Comparison of ENCODE assay signal across 15 mouse cellular contexts in genomic region chr11:68203658-68204315, GRCm38 (mm10).
DNase-seq lines count a peak whose midpoint lies in the region; ATAC-seq lines count a peak whose summit lies in the region.
"Had no signal": no experiment of that assay in that cellular context is flagged by ENCODE, and none has a peak within 500 bp of the region (broad histone marks: within the 10 kb centered on the region; RNA-seq: fewer than 3 reads in every experiment).

No protein-coding gene starts in this region.

- no peaks in the 10 kb centered on the region for H3K27me3 ChIP-seq in heart, embryonic 11.5 days (ENCODE audit: control insufficient read depth, insufficient read depth, low read length)
- peaks cover 13% of the 10 kb centered on the region for H3K27me3 ChIP-seq in midbrain, embryonic 10.5 days (ENCODE audit: low read depth, poor library complexity, severe bottlenecking)
- H3K27me3 ChIP-seq in midbrain, embryonic 11.5 days (ENCODE audit: control insufficient read depth, insufficient read depth, low read length) = no peaks in the 10 kb centered on the region
- no peaks in the 10 kb centered on the region for H3K27me3 ChIP-seq in neural tube, embryonic 15.5 days (replicated peaks)

- no peak overlapping the region for H3K4me2 ChIP-seq in heart, embryonic 11.5 days
- no peak overlapping the region for H3K4me2 ChIP-seq in midbrain, embryonic 11.5 days
- no peak overlapping the region for H3K4me2 ChIP-seq in neural tube, embryonic 15.5 days
- H3K4me2 ChIP-seq: midbrain, embryonic 12.5 days had no signal

- no peak for ATAC-seq in heart, embryonic 11.5 days (replicated peaks; ENCODE audit: insufficient number of reproducible peaks, low FRiP score, low TSS enrichment)
- no peak for ATAC-seq in midbrain, embryonic 11.5 days (ENCODE audit: low FRiP score)
- ATAC-seq in neural tube, embryonic 15.5 days (ENCODE audit: low FRiP score) = no peak
- ATAC-seq: forebrain, embryonic 16.5 days; inflammation-experienced regulatory T-cells, adult 6 months had no signal

- H3K27ac ChIP-seq in heart, embryonic 11.5 days (ENCODE audit: low read depth, low read length) = no peak overlapping the region
- H3K27ac ChIP-seq in midbrain, embryonic 10.5 days (replicated peaks) = peak overlapping the region; percentile 28; the same call in 1 of the 2 replicates
- H3K27ac ChIP-seq in midbrain, embryonic 11.5 days (ENCODE audit: low read depth, low read length) = no peak overlapping the region
- 0 out of 2 replicates have a peak overlapping the region, but pooled peaks have one; percentile 23 for H3K27ac ChIP-seq in neural tube, embryonic 15.5 days (replicated peaks)
- H3K27ac ChIP-seq: midbrain, embryonic 12.5 days had no signal

- H3K4me1 ChIP-seq in heart, embryonic 11.5 days (ENCODE audit: control insufficient read depth, insufficient read depth, low read length) = peaks cover 17% of the 10 kb centered on the region
- H3K4me1 ChIP-seq in midbrain, embryonic 10.5 days = peaks cover 64% of the 10 kb centered on the region
- H3K4me1 ChIP-seq in midbrain, embryonic 11.5 days (ENCODE audit: control insufficient read depth, insufficient read depth, low read length) = 0 out of 2 replicates have a peak, but pooled peaks cover 2% of the 10 kb centered on the region
- peaks cover 30% of the 10 kb centered on the region for H3K4me1 ChIP-seq in neural tube, embryonic 15.5 days

- no peaks in the 10 kb centered on the region for H3K36me3 ChIP-seq in heart, embryonic 11.5 days (ENCODE audit: control insufficient read depth, insufficient read depth, low read length)
- H3K36me3 ChIP-seq in midbrain, embryonic 10.5 days = peaks cover 38% of the 10 kb centered on the region
- H3K36me3 ChIP-seq in midbrain, embryonic 11.5 days (ENCODE audit: control insufficient read depth, insufficient read depth, low read length) = no peaks in the 10 kb centered on the region
- no peaks in the 10 kb centered on the region for H3K36me3 ChIP-seq in neural tube, embryonic 15.5 days
- H3K36me3 ChIP-seq: midbrain, embryonic 12.5 days had no signal

- H3K9me3 ChIP-seq in heart, embryonic 11.5 days (replicated peaks; ENCODE audit: control insufficient read depth, low read length) = no peaks in the 10 kb centered on the region
- no peaks in the 10 kb centered on the region for H3K9me3 ChIP-seq in midbrain, embryonic 10.5 days (replicated peaks)
- no peaks in the 10 kb centered on the region for H3K9me3 ChIP-seq in midbrain, embryonic 11.5 days (ENCODE audit: control insufficient read depth, low read length)
- H3K9me3 ChIP-seq in neural tube, embryonic 15.5 days (replicated peaks) = no peaks in the 10 kb centered on the region
- H3K9me3 ChIP-seq: G1E; midbrain, embryonic 12.5 days had no signal

- intact Hi-C loops in left cerebral cortex, postnatal 36 days (cut with DNase I) = no loop called here

- no peak overlapping the region for H3K9ac ChIP-seq in heart, embryonic 11.5 days (ENCODE audit: low read depth, low read length)
- no peak overlapping the region for H3K9ac ChIP-seq in midbrain, embryonic 11.5 days (ENCODE audit: low read length)
- no peak overlapping the region for H3K9ac ChIP-seq in neural tube, embryonic 15.5 days (replicated peaks)
- H3K9ac ChIP-seq: midbrain, embryonic 12.5 days had no signal

- H3K4me3 ChIP-seq in heart, embryonic 11.5 days (ENCODE audit: low read depth, low read length) = no peak overlapping the region
- no peak overlapping the region for H3K4me3 ChIP-seq in midbrain, embryonic 10.5 days
- no peak overlapping the region for H3K4me3 ChIP-seq in midbrain, embryonic 11.5 days (ENCODE audit: low read depth, low read length)
- no peak overlapping the region for H3K4me3 ChIP-seq in neural tube, embryonic 15.5 days (replicated peaks)
- H3K4me3 ChIP-seq: midbrain, embryonic 12.5 days had no signal

- DNase-seq in heart, adult 11 months = peak; percentile 96
- DNase-seq in midbrain, embryonic 10.5 days (ENCODE audit: low spot score) = no peak
- DNase-seq in midbrain, embryonic 11.5 days (ENCODE audit: low spot score, missing footprints) = no peak
- peak; percentile 36 for DNase-seq in ZHBTc4 (ENCODE audit: low read depth, low spot score)
- no peak for DNase-seq in left cerebral cortex, postnatal 36 days (ENCODE audit: low spot score in 2 of 2)
- DNase-seq in right cerebral cortex, adult 18-20 months = no peak
- DNase-seq: adrenal gland, postnatal 10 days; cerebellum, postnatal 10 days; lung, postnatal 36 days had no signal

- WGBS in heart, embryonic 11.5 days (ENCODE audit: insufficient replicate concordance) = 70% methylated on average over 10 of the region's 10 CpGs
- 87% methylated on average over 10 of the region's 10 CpGs for WGBS in midbrain, embryonic 10.5 days
- 83% methylated on average over 10 of the region's 10 CpGs for WGBS in midbrain, embryonic 11.5 days
- 26% methylated on average over 10 of the region's 10 CpGs for WGBS in neural tube, embryonic 15.5 days

Comparison
In these comparisons a context has a peak if more than half of its experiments do, and no peak if none do; other contexts are left out.
1. H3K27ac ChIP-seq: peak in midbrain, embryonic 10.5 days (single experiment) and neural tube, embryonic 15.5 days (single experiment); none in heart, embryonic 11.5 days (single experiment) and midbrain, embryonic 11.5 days (single experiment).
2. DNase-seq: peak in heart, adult 11 months (single experiment) and ZHBTc4 (single experiment); none in midbrain, embryonic 10.5 days (single experiment), midbrain, embryonic 11.5 days (single experiment), left cerebral cortex, postnatal 36 days (0 of 2) and right cerebral cortex, adult 18-20 months (single experiment).